In the genomic region with DNA sequence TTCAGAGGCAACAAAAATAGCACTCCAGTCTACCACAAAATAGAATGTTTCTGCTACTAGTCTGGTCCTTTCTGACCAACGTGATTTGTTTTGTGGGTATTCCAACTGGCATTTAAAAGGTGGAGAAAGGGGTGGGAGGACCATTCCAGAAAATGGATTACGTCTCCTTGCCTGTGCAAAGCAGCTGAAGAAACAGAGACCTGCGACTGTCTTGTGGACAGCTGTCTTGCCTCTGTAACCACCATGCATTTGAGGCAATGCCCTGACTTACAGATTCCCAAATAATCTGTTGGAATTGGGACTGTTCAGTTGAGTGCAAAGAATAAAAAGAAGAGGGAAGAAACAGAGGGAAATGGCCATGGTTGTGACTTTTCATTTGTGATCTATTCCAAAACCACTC, we compare ENCODE assay signal across 24 mouse cellular contexts.
DNase-seq lines count a peak whose midpoint lies in the region; ATAC-seq and TF ChIP-seq lines count a peak whose summit lies in the region.
"Had no signal": no experiment of that assay in that cellular context is flagged by ENCODE, and none has a peak within 500 bp of the region (broad histone marks: within the 10 kb centered on the region; RNA-seq: fewer than 3 reads in every experiment).

No protein-coding gene starts in this region.

- 70% methylated on average over 3 of the region's 3 CpGs for WGBS in heart, embryonic 12.5 days
- 45% methylated on average over 3 of the region's 3 CpGs for WGBS in lung, embryonic 14.5 days
- WGBS in lung, postnatal 0 days = 60% methylated on average over 3 of the region's 3 CpGs
- WGBS in midbrain, embryonic 15.5 days = 41% methylated on average over 3 of the region's 3 CpGs

- no peak for TF ChIP-seq EP300 in lung, postnatal 0 days (IDR thresholded peaks at IDR 0.05)

- no peaks in the 10 kb centered on the region for H3K4me1 ChIP-seq in heart, embryonic 12.5 days (replicated peaks)
- H3K4me1 ChIP-seq in lung, embryonic 14.5 days (ENCODE audit: insufficient read depth) = no peaks in the 10 kb centered on the region
- no peaks in the 10 kb centered on the region for H3K4me1 ChIP-seq in lung, postnatal 0 days (ENCODE audit: insufficient read depth, low read depth, low read length)
- no peaks in the 10 kb centered on the region for H3K4me1 ChIP-seq in midbrain, embryonic 15.5 days
- H3K4me1 ChIP-seq: embryonic facial prominence, embryonic 12.5 days; embryonic facial prominence, embryonic 15.5 days; forebrain, embryonic 12.5 days had no signal

- no peak for TF ChIP-seq CTCF in lung, embryonic 14.5 days (IDR thresholded peaks at IDR 0.05; ENCODE audit: low read depth)
- no peak for TF ChIP-seq CTCF in lung, postnatal 0 days (IDR thresholded peaks at IDR 0.05)

- no peak overlapping the region for H3K27ac ChIP-seq in heart, embryonic 12.5 days (ENCODE audit: poor library complexity, severe bottlenecking)
- no peak overlapping the region for H3K27ac ChIP-seq in lung, embryonic 14.5 days (ENCODE audit: low read depth)
- no peak overlapping the region for H3K27ac ChIP-seq in lung, postnatal 0 days (ENCODE audit: low read length)
- no peak overlapping the region for H3K27ac ChIP-seq in midbrain, embryonic 15.5 days
- H3K27ac ChIP-seq: embryonic facial prominence, embryonic 12.5 days; embryonic facial prominence, embryonic 15.5 days; forebrain, embryonic 10.5 days; forebrain, embryonic 12.5 days had no signal

- H3K4me2 ChIP-seq in heart, embryonic 12.5 days = no peak overlapping the region
- H3K4me2 ChIP-seq in lung, embryonic 14.5 days = no peak overlapping the region
- no peak overlapping the region for H3K4me2 ChIP-seq in lung, postnatal 0 days (replicated peaks; ENCODE audit: low read depth, low read length)
- no peak overlapping the region for H3K4me2 ChIP-seq in midbrain, embryonic 15.5 days
- H3K4me2 ChIP-seq: embryonic facial prominence, embryonic 12.5 days; embryonic facial prominence, embryonic 15.5 days; forebrain, embryonic 12.5 days had no signal

- no peak for ATAC-seq in heart, embryonic 12.5 days (ENCODE audit: insufficient number of reproducible peaks, low FRiP score)
- no peak for ATAC-seq in lung, embryonic 14.5 days (ENCODE audit: insufficient read depth)
- ATAC-seq in lung, postnatal 0 days = no peak
- ATAC-seq in midbrain, embryonic 15.5 days (replicated peaks) = no peak
- ATAC-seq: forebrain, embryonic 14.5 days; forebrain, embryonic 16.5 days had no signal

- H3K27me3 ChIP-seq in heart, embryonic 12.5 days (replicated peaks) = no peaks in the 10 kb centered on the region
- no peaks in the 10 kb centered on the region for H3K27me3 ChIP-seq in lung, embryonic 14.5 days (ENCODE audit: insufficient read depth, low read length)
- H3K27me3 ChIP-seq in lung, postnatal 0 days (replicated peaks; ENCODE audit: insufficient read depth, low read length) = no peaks in the 10 kb centered on the region
- no peaks in the 10 kb centered on the region for H3K27me3 ChIP-seq in midbrain, embryonic 15.5 days (replicated peaks)
- H3K27me3 ChIP-seq: embryonic facial prominence, embryonic 12.5 days; embryonic facial prominence, embryonic 15.5 days; forebrain, embryonic 12.5 days had no signal

- DNase-seq in embryo, embryonic 9.5 days (ENCODE audit: extremely low spot score) = peak; percentile 9
- DNase-seq in embryo, embryonic 11 days = no peak
- peak; percentile 36 for DNase-seq in heart, adult 11 months
- peak; percentile 22 for DNase-seq in lung, embryonic 14.5 days
- no peak for DNase-seq in lung, postnatal 0 days (ENCODE audit: low spot score)
- DNase-seq: adrenal gland, adult 2 months; adrenal gland, postnatal 10 days; adrenal gland, postnatal 25 days; B cell, adult 2 months; cerebellum, adult 11 months; cerebellum, adult 18-20 months; cerebellum, adult 8-10 months; cerebellum, adult 9-11 months; cerebellum, postnatal 14 days; cerebellum, postnatal 36 days had no signal

- no peaks in the 10 kb centered on the region for H3K9me3 ChIP-seq in heart, embryonic 12.5 days (replicated peaks)
- H3K9me3 ChIP-seq in lung, embryonic 14.5 days (ENCODE audit: low read depth, low read length) = no peaks in the 10 kb centered on the region
- H3K9me3 ChIP-seq in lung, postnatal 0 days (ENCODE audit: low read length) = no peaks in the 10 kb centered on the region
- H3K9me3 ChIP-seq in midbrain, embryonic 15.5 days = no peaks in the 10 kb centered on the region
- H3K9me3 ChIP-seq: embryonic facial prominence, embryonic 12.5 days; embryonic facial prominence, embryonic 15.5 days; forebrain, embryonic 10.5 days; forebrain, embryonic 12.5 days had no signal

- no peaks in the 10 kb centered on the region for H3K36me3 ChIP-seq in heart, embryonic 12.5 days
- no peaks in the 10 kb centered on the region for H3K36me3 ChIP-seq in lung, embryonic 14.5 days (ENCODE audit: insufficient read depth)
- H3K36me3 ChIP-seq in lung, postnatal 0 days (ENCODE audit: insufficient read depth, low read length) = no peaks in the 10 kb centered on the region
- H3K36me3 ChIP-seq in midbrain, embryonic 15.5 days (replicated peaks) = no peaks in the 10 kb centered on the region
- H3K36me3 ChIP-seq: embryonic facial prominence, embryonic 12.5 days; embryonic facial prominence, embryonic 15.5 days; forebrain, embryonic 10.5 days; forebrain, embryonic 12.5 days had no signal

- H3K4me3 ChIP-seq in heart, embryonic 12.5 days = no peak overlapping the region
- H3K4me3 ChIP-seq in lung, embryonic 14.5 days (ENCODE audit: low read depth, low read length) = no peak overlapping the region
- no peak overlapping the region for H3K4me3 ChIP-seq in lung, postnatal 0 days (ENCODE audit: low read depth, low read length)
- H3K4me3 ChIP-seq in midbrain, embryonic 15.5 days = no peak overlapping the region
- H3K4me3 ChIP-seq: embryonic facial prominence, embryonic 12.5 days; embryonic facial prominence, embryonic 15.5 days; erythroblast, embryonic 14.5 days; forebrain, embryonic 10.5 days; forebrain, embryonic 12.5 days had no signal

- no peak overlapping the region for H3K9ac ChIP-seq in heart, embryonic 12.5 days
- H3K9ac ChIP-seq in lung, embryonic 14.5 days = no peak overlapping the region
- H3K9ac ChIP-seq in lung, postnatal 0 days (replicated peaks; ENCODE audit: low read depth) = no peak overlapping the region
- H3K9ac ChIP-seq in midbrain, embryonic 15.5 days = no peak overlapping the region
- H3K9ac ChIP-seq: embryonic facial prominence, embryonic 12.5 days; embryonic facial prominence, embryonic 15.5 days; forebrain, embryonic 12.5 days had no signal

Comparison
In these comparisons a context has a peak if more than half of its experiments do, and no peak if none do; other contexts are left out.
1. DNase-seq: peak in embryo, embryonic 9.5 days (single experiment), heart, adult 11 months (single experiment) and lung, embryonic 14.5 days (single experiment); none in embryo, embryonic 11 days (single experiment) and lung, postnatal 0 days (single experiment).